Mouse (Mus musculus) limb, embryonic 10.5 days (tissue): ENCODE data around the gene Ano7. TPM values are rescaled to one million over a fixed set of nuclear protein-coding genes. Genes with fewer than 3 reads are reported as not detected.
"Not testable (repeated sequence)": the region's sequence is repeated elsewhere in the genome, so short reads cannot be mapped to it uniquely, and the experiment has no call there.

Experiments
- DNase-seq: peaks from one replicate; pipeline ENCODE4 v3.0.0-alpha.2; 2017; ENCODE audit warnings: low spot score
- H3K27ac ChIP-seq: fragments of 300-500 bp; sonication (generic); 2 replicates; pipeline ENCODE4 v1.5.1; 2016; ENCODE audit warnings: mild to moderate bottlenecking
- H3K27me3 ChIP-seq: fragments of 300-500 bp; sonication (generic); 2 replicates; pipeline ENCODE4 v1.6.1; 2016; ENCODE audit warnings: low read depth, mild to moderate bottlenecking; ENCODE audit not compliant: poor library complexity, severe bottlenecking
- H3K36me3 ChIP-seq: fragments of 300-500 bp; sonication (generic); 2 replicates; pipeline ENCODE4 v1.6.1; 2016; ENCODE audit warnings: mild to moderate bottlenecking, moderate library complexity
- H3K4me1 ChIP-seq: fragments of 300-500 bp; sonication (generic); 2 replicates; pipeline ENCODE4 v1.6.1; 2016
- H3K4me3 ChIP-seq: fragments of 300-500 bp; sonication (generic); 2 replicates; pipeline ENCODE4 v1.5.1; 2016; ENCODE audit warnings: mild to moderate bottlenecking, moderate library complexity
- H3K9me3 ChIP-seq: fragments of 300-500 bp; sonication (generic); replicated peaks from 2 replicates; pipeline ENCODE4 v1.6.1; 2016; ENCODE audit warnings: mild to moderate bottlenecking
- WGBS: fragments of 180-500 bp; shearing (Covaris S2); methylation state at CpG from one replicate; pipeline ENCODE4 v1.1.7; 2016; 5-methylcytosine and 5-hydroxymethylcytosine counted together
- polyA plus RNA-seq: library from polyadenylated mRNA; unstranded; fragments of >200 nt; fragmentation: Nextera tagmentation; extraction: Ambion mirVana; gene quantifications from 2 replicates; pipeline ENCODE4 v1.2.1, GENCODE M21; 2016

Ano7 gene
- polyA plus RNA-seq, 1 experiment from 2014 or later, result 0.40 TPM

- no peak overlapping the region for H3K27ac ChIP-seq
- WGBS, result 54% methylated on average over 2 of the region's 2 CpGs
- DNase-seq, result no peak
Observed at GRCm38 (mm10) chr1:93387198-93387597, 13.5 kb downstream of the Ano7 start.

DNA sequence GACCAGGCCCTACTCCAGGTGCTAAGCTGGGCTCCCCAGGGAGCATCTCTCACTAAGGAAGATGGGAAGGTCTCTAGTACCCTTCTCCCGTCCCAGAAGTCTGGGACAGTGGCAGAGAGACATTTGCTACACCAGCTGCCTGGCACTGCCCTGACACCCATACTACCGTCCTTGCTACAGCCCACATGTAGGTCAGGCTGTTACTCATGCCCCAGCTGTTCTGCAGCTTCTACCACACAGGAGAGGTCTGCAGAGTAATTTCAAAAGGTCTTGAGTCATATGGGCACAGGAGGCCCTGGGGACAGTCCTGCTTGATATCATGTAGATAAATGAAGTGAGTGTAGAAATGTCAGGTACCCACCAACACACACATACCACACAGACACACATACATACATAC lies 15.2 kb downstream of the Ano7 start:
- no peak for DNase-seq
- no peaks in the 10 kb centered on the region for H3K27me3 ChIP-seq
- no peaks in the 10 kb centered on the region for H3K4me1 ChIP-seq
- H3K36me3 ChIP-seq, result no peaks in the 10 kb centered on the region
- H3K27ac ChIP-seq, result no peak overlapping the region
- WGBS, result 74% methylated on average over 2 of the region's 2 CpGs
- H3K4me3 ChIP-seq, result no peak overlapping the region
- no peaks in the 10 kb centered on the region for H3K9me3 ChIP-seq

More at GRCm38 (mm10) chr1:93387198-93387597, 13.5 kb downstream of the Ano7 start:
- no peak overlapping the region for H3K4me3 ChIP-seq
- H3K36me3 ChIP-seq, result no peaks in the 10 kb centered on the region
- no peaks in the 10 kb centered on the region for H3K9me3 ChIP-seq
- H3K4me1 ChIP-seq, result no peaks in the 10 kb centered on the region
- no peaks in the 10 kb centered on the region for H3K27me3 ChIP-seq

- Histone ChIP-seq H3K4me3 (peak overlapping the region; percentile 50), H3K27ac (peak overlapping the region; percentile 28; the same call in 1 of the 2 replicates), H3K4me1 (peaks cover 13% of the 10 kb centered on the region), H3K36me3 (peaks cover 12% of the 10 kb centered on the region), H3K9me3 (no peaks in the 10 kb centered on the region), H3K27me3 (peaks cover 10% of the 10 kb centered on the region)
- WGBS, result 15% methylated on average over 38 of the region's 38 CpGs
- peak; percentile 57 for DNase-seq
Observed at GRCm38 (mm10) chr1:93401191-93402052, 27.7 kb downstream of the Ano7 start.

- Histone ChIP-seq H3K4me1 (peaks cover 20% of the 10 kb centered on the region), H3K9me3 (no peaks in the 10 kb centered on the region), H3K27ac (no peak overlapping the region), H3K4me3 (no peak overlapping the region), H3K27me3 (peaks cover 10% of the 10 kb centered on the region), H3K36me3 (peaks cover 32% of the 10 kb centered on the region)
- 85% methylated on average over 4 of the region's 4 CpGs for WGBS
- DNase-seq, result no peak
Observed at GRCm38 (mm10) chr1:93403403-93403802, 29.7 kb downstream of the Ano7 start.

DNA sequence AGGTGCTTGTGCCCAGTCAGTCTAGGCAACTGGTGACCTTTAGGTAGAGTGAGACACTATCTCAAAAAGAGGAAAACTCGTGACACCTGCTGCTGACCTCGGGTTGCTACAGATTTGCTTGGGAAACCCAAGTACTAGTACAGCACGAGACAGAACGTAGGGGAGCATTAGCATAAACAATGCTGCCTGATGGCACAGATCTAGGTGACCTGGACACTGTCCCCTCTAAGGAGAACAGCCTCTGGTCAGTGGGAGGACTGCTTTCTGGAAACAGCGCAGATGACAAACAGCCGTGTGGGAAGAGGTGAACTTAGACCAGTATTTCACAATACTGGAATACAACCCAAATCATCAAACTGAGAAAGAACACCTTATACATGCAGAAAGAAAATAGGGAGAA lies 58.4 kb downstream of the Ano7 start:
- H3K27ac ChIP-seq, result no peak overlapping the region
- no peaks in the 10 kb centered on the region for H3K9me3 ChIP-seq
- 92% methylated on average over 6 of the region's 6 CpGs for WGBS
- peaks cover 93% of the 10 kb centered on the region for H3K36me3 ChIP-seq
- no peak for DNase-seq
- no peak overlapping the region for H3K4me3 ChIP-seq
- H3K27me3 ChIP-seq, result no peaks in the 10 kb centered on the region
- no peaks in the 10 kb centered on the region for H3K4me1 ChIP-seq

DNA sequence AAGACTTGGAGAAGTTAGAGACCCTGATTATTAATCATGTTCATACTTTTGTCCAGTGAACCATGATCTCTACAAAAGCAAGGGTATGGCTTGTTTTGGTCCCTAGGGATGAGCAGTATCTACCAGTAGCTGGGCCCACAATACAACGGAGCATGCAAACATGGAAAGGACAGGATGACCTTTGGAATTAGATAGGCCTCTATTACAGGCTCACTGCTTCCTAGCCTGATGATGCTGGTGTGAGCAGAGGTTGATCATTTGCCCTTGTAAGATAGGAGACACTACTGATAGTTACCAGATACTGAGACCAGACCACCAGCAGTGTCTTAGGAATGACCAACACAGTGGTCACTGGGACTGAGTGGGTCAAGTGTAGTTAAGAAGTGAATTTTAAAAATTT lies 65.6 kb downstream of the Ano7 start:
- no peak for DNase-seq
- Histone ChIP-seq H3K9me3 (no peaks in the 10 kb centered on the region), H3K27me3 (no peaks in the 10 kb centered on the region), H3K27ac (no peak overlapping the region), H3K36me3 (peaks cover 85% of the 10 kb centered on the region), H3K4me1 (peaks cover 13% of the 10 kb centered on the region), H3K4me3 (no peak overlapping the region)
- 97% methylated on average over 1 of the region's 1 CpGs for WGBS

DNA sequence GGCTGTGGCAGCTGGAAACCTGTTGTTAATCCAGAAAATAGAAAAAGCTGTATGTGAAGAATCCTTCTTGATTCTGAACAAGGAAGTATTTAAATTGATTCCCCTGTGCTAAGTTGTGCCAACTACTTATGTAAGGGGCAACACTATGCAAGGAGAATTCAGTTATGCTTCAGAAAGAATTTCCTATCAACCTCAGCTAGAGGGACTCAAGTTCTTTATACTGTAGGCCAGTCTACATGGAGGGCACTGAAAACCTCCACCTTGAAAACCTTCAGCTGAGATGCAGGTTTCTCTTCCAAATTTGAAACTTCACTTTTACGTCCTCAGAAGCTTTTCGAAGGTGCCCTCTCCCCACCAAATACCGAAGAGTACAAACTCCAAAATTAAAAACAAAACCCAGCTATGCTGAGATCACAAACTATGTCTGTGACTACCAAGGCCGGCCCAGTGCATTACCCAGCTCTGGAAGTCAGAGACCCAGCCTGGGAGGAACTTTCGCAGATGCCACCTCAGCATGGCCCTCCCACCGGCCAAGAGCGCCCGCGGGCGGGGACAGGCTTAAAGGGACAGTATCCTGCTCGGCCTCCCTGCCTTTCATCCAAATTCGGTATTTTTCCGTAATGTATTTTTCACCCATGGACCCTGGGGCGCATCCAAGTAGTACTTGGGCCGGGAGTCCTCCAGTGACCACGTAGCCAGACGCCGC lies 70.8 kb downstream of the Ano7 start:
- peak; percentile 80 for DNase-seq
- H3K9me3 ChIP-seq, result no peaks in the 10 kb centered on the region
- peaks cover 28% of the 10 kb centered on the region for H3K4me1 ChIP-seq
- peak overlapping the region; percentile 95 for H3K4me3 ChIP-seq
- no peaks in the 10 kb centered on the region for H3K27me3 ChIP-seq
- WGBS, result 8% methylated on average over 18 of the region's 18 CpGs
- H3K27ac ChIP-seq, result peak overlapping the region; percentile 95
- peaks cover 35% of the 10 kb centered on the region for H3K36me3 ChIP-seq

GRCm38 (mm10) chr1:93445111-93445821 lies 71.5 kb downstream of the Ano7 start:
- Histone ChIP-seq H3K27me3 (no peaks in the 10 kb centered on the region), H3K27ac (peak overlapping the region; percentile 95), H3K4me1 (peaks cover 28% of the 10 kb centered on the region), H3K36me3 (peaks cover 27% of the 10 kb centered on the region), H3K9me3 (no peaks in the 10 kb centered on the region), H3K4me3 (peak overlapping the region; percentile 95)
- peak; percentile 85 for DNase-seq
- WGBS, result under 1% methylated on average over 64 of the region's 84 CpGs

GRCm38 (mm10) chr1:93445822-93446162 lies 72.1 kb downstream of the Ano7 start:
- peak overlapping the region; percentile 95 for H3K27ac ChIP-seq
- no peaks in the 10 kb centered on the region for H3K27me3 ChIP-seq
- no peak for DNase-seq
- H3K9me3 ChIP-seq, result no peaks in the 10 kb centered on the region
- peaks cover 22% of the 10 kb centered on the region for H3K36me3 ChIP-seq
- H3K4me3 ChIP-seq, result peak overlapping the region; percentile 95
- H3K4me1 ChIP-seq, result peaks cover 28% of the 10 kb centered on the region
- WGBS, result 19% methylated on average over 3 of the region's 3 CpGs

DNA sequence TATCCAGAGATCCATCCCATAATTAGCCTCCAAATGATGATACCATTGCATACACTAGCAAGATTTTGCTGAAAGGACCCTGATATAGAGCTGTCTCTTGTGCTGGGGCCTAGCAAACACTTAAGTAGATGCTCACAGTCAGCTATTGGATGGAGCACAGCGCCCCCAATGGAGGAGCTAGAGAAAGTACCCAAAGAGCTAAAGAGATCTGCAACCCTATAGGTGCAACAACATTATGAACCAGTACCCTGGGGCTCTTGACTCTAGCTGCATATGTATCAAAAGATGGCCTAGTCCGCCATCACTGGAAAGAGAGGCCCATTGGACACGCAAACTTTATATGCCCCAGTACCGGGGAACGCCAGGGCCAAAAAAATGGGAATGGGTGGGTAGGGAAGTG lies 76.4 kb downstream of the Ano7 start:
- H3K27me3 ChIP-seq, H3K36me3 ChIP-seq, H3K4me3 ChIP-seq, H3K27ac ChIP-seq, DNase-seq, H3K4me1 ChIP-seq, H3K9me3 ChIP-seq: not testable (repeated sequence)
- 85% methylated on average over 5 of the region's 5 CpGs for WGBS

DNA sequence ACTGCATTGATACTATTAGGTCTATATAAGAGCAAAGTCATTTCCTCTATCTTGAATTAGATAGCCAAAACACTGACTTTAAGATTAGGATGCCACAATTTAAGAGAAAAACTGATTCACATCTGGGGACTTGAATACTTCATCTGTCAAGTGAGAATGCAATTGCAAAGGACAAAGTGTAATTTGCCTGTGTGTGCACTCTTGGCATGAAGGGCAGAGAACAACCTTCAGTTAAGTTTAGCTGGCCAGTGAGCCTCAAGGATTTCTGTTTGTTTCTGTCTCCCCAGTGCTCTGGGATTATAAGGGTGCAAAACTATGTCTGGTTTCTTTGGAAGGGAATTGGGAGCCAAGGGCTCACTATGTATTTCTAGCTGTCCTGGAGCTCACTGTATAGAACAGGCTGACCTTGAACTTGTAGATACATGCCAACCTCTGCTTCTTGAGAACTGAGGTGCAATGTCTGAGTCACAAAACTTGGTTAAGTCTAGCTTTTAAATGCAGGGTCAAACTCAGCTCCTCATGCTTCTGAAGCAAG lies 80.1 kb downstream of the Ano7 start:
- DNase-seq, result no peak
- no peak overlapping the region for H3K27ac ChIP-seq
- H3K4me3 ChIP-seq, result no peak overlapping the region
- H3K4me1 ChIP-seq, result no peaks in the 10 kb centered on the region
- no peaks in the 10 kb centered on the region for H3K9me3 ChIP-seq
- H3K27me3 ChIP-seq, result no peaks in the 10 kb centered on the region
- no peaks in the 10 kb centered on the region for H3K36me3 ChIP-seq
